Mouse (Mus musculus): ENCODE results near the gene Rhoc.
A peak's percentile ranks its signal among the peaks of the same experiment; 100 is the strongest.
"Not testable (repeated sequence)": the region's sequence is repeated elsewhere in the genome, so short reads cannot be mapped to it uniquely, and the experiment has no call there.

The Rhoc gene

DNA sequence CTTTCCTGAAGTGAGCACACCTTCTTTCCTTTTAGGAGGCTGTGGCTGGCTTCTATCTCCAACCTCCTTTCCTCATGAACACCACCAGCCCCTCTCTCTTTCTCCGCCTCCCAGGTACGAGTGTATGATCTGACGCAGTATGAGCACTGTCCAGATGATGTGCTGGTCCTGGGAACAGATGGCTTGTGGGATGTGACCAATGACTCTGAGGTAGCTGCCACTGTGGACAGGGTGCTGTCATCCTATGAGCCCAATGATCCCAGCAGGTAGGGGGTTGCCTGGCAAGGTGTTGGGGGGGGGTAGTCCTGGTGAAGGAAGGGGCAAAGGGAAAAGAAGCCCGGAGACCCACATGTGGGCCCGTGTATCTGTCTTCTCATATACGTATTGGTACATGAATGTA, 2.9 kb upstream of the Rhoc start:
- DNase-seq (ENCODE audit: low read depth, low spot score) = no peak

DNA sequence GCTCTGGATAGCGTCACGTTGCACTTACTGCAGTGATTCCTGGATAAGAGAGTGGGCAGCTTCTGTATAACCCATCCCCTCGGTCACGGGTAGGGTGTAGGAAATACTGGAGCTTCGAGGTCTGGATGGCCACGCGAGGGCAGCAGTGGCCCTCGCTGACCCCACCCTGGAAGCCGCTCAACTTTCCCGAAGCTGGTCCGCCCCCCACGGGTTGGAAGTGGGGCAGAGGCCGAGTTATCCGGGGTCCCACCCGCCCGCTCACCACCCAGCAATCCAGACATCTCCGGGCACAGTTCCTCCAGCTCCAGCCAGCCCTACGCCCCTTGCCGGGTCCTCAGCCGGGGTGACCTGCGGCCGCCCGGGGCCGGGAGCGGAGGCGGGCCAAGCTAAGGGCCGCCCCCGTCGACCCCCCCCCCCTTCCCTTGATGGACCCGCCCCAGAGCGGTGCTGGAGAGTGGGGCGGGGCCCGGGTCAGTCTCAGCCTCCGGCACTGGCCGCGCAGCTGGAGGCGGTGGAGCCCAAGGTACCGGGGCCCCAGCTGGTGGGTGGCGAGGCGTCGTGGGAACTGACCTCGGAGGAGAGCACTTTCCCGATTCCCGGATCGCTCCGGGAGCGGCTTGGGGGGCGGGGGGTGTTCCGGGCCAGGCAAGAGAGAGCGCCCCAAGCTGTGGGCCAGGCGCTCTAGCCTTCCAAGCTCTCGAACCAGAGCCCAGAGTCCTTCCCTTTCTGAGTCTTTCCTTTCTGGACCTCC, 561 bp downstream of the Rhoc start:
- DNase-seq (ENCODE audit: low read depth, low spot score) = peak; percentile 59

DNA sequence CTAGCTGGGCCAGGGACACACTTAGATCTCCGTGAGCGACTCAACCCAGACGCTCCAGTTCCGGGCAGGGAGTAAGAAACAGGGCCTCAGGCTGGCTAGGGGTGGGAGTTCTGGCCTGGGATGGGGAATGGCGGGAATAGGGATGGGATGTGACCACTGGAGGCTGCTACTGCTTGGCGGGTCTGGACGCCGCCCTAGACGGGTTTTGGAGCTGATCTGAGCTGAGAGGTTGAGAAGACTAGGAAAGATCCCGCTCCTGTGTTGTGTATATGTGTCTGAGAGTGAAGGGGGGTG, 1.1 kb downstream of the Rhoc start:
- DNase-seq (ENCODE audit: low read depth, low spot score) = no peak

DNA sequence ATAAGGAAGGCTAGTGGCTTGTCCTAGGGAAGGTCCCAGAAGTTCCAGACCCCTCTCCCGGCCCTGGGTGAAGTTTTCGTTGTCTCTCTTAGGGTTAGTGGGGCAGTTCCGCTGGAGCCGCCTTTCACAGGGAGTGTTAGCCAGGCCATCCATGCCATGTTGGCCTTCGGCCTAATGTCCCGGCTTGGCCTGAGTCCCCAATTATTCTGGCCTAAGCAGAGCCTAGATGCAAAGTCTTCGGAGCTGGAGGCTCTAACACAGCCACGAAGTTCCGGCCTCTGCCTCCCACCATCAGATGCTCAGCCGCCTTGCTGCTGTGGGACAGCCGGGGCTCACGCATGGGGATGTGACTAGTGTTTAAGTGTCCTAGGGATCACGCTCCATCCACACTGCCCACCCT, 1.6 kb downstream of the Rhoc start:
- no peak for DNase-seq (ENCODE audit: low read depth, low spot score)

DNA sequence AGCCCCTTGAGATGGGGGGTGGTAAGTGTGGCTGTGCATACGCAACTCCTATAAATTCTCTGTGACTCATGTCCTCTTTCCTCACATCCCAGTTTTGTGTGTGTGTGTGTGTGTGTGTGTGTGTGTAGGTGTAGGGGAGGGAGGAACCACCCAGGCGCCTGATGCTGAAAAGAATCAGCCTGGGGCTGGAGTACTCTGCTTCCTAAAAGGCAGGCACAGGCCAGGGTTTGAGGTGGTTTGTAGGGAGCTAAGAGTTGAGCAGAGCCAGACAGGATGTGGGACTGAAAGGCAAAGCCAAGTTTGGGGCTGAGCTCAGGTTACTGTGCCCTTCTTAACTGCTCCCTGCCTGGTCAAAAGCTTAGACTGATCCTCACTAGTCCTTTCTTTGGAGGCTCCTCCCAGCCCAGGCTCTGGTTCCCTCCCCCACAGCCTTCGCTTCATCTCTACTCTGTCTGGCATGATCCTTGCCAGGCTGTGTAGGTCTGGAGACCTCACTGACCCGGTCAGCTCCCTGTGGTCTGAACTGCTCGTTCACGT, 2.3 kb downstream of the Rhoc start:
- DNase-seq (ENCODE audit: low read depth, low spot score) = no peak

DNA sequence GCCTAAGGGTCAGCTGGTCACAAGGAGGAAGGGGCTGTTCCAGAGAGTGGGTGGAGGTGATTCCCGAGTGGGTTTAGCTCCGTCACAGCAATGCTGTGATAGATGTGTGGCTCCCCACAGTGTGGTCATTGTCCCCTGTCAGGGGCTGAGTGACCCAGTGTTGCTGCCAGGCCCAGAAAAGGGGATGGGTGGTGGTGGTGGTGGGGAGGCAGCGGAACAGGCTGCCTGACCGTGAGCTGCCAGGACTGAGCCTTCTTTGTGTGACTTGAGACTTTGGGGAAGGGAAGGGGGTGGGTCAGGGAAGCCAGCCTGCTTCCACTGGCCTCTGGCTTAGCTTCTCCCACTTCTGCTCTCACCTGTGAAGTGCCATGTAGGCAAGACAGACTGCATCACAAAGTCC, 2.8 kb downstream of the Rhoc start:
- DNase-seq (ENCODE audit: low read depth, low spot score) = no peak

DNA sequence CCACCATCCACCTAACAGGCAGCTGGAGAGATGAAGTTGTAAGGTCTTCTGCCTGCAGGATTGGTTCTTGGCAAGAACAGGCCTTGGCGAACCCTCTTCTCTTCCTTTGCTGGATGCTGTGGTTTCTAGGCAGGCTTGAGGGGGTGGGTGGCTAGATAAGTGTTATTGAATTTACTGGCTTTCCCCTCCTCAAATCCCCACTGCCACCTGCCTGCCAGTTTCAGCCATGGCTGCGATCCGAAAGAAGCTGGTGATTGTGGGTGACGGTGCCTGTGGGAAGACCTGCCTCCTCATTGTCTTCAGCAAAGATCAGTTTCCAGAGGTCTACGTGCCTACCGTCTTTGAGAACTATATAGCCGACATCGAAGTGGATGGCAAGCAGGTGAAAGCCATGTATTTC, 3.5 kb downstream of the Rhoc start:
- no peak for DNase-seq (ENCODE audit: low read depth, low spot score)

DNA sequence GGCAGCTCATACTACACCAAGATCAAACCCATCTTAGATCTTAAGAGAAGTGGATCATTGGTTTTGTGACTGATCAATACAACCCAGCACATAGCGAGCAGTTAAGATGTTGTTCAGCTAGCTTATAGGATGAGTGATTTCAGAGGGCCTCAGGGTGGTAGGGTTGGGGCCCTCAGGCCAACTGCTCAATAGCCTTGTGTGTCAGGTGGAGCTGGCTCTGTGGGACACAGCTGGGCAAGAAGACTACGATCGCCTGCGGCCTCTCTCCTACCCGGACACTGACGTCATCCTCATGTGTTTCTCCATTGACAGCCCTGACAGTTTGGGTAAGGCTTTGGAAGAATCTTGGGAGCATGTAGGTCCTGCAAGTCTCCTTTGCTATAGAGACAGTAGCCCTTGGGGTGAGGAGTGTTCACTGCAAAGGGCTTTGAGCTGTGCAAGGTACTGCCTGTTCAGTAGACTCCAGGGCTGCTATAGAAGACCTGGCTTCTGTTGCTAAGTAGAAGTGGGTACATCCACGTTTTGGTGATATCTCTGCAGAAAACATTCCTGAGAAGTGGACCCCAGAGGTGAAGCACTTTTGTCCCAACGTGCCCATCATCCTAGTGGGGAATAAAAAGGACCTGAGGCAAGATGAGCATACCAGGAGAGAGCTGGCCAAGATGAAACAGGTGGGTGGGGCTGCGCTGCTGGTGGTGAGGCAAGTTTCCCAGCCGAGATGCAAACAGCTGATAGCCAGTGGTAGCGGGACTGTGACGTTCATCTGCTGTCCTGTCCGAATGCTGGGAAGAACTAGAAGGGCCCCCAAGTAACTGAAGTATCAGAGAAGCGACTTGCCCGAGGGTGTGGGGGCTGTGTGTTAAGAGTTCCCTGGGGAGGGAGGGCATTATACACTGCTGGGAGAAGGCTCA, 4.4 kb downstream of the Rhoc start:
- no peak for DNase-seq (ENCODE audit: low read depth, low spot score)

DNA sequence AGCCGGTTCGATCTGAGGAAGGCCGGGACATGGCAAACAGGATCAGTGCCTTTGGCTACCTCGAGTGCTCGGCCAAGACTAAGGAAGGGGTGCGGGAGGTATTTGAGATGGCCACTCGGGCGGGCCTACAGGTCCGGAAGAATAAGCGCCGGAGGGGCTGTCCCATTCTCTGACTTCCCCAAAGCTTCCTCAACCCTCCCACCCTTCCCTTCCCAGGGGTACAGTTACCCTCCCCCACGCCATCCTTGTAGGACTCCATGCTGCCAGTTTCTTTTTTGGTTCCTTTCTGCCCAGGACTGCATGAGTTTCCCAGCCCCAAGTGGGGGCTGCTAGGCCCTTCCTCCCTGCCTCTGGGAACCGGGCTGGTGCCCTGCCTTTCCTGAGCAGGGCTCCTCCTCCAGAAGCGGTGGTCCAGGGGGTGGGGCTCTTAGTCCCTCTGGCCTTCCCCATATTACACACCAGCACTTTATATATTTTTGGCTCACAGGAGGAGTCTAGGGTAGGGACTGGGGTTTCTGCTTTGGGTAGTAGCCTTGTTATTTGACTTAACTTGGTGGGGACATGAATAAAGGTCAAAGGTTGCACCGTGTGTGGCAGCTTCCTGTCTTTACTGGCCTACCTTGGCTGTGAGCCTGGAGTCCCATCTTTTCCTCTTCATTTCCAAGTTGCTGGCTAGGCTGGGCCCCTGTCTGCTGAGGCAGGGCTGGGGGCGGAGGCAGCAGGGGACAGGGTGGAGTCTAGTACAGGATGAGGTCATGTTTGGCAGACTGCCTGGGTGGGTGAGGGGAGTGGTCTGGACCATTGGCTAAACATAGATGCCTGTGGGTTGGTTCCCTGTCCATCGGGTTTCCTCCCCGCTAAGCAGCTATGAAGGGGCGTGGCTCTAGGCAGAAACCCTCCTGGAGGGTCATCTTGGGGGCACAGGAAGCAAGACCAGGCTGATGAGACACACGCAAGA, 6.0 kb downstream of the Rhoc start:
- DNase-seq (ENCODE audit: low read depth, low spot score) = peak; percentile 63

DNA sequence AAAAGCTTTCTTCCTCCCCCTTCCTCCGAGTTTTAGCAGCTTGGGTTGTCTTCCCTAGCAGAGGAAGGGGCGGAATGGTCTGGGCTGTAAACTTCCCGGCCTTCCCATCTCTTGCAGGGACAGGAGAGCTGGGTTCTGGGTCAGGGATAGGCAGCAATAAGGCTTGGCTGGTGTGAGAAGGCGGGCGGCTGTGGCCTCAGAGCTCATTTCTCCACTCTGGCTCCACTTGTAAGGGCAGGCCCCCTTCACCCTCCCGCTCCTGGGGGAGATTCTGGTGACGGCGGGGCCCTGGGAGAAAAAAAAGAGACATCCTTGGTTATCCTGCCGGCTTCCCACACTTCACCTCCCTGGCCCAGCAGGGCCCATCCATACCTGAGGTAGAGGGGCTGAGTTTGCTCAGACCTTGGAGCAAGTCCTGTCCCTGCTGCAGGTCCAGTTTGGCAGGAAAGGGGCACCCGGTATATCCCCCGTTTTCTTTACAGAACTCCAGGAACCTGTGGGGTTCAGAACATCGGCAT, 6.8 kb downstream of the Rhoc start:
- no peak for DNase-seq (ENCODE audit: low read depth, low spot score)

DNA sequence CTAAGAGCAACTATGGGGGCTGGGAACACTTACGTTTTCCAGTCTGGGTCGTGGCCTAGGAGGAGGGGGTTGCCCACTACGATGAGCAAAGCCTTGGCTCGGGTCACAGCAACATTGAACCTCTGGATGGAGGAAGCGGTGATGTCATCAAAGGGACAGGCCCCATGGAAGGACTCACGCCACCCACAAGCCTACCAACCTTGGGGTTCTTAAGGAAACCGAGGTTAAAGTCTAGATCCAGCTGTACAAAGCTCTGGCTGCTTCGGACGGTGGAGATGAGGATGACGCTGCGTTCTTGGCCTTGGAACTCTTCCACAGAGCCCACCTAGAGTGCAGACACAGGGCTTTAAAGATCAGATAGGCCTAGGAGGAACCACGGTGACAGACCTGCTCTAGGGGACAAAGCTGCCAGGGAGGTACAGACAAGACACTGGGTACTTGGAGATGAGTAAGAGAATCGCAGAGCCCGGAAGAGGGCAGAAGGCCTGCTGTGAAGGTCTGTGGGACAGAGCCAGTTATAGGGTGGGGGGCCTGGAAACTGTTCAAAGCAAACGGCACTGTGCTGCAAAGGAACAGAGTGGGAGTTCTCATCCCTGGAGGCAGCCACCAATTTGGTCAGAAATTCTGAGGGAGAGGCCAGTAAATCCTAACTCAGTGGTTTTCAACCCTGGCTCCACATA, 7.6 kb downstream of the Rhoc start:
- no peak for DNase-seq (ENCODE audit: low read depth, low spot score)

DNA sequence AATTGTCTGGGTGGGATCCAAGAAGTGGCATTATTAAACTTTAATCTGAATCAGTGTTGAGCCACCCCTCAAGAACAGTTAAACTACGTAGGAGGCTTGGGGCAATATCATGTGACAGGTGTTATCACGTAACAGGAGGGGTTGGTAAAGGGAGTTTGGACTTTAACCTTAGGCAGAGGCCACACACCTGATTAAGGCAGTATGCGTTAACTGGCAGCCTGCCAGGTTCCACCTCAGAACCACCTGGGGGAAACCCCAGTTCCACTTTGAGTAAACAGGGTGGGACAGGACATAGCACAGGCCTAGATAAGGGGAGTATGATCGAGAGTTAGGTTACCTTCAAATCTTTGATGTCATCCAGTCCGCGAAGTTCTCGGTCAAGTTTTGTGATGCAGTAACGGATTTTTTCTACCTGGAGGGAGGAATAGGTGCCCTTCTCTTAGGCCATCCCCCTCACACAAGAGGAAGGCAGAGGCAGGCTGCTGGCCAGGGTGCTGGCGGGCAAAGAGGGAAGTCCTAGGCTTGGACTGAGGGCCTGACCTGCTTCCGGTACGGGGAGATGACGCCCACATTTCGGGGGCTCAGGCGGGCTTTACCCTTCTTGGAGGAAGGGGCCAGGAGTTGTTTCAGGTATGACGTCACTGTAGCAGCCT, 8.4 kb downstream of the Rhoc start:
- DNase-seq (ENCODE audit: low read depth, low spot score) = peak; percentile 78

DNA sequence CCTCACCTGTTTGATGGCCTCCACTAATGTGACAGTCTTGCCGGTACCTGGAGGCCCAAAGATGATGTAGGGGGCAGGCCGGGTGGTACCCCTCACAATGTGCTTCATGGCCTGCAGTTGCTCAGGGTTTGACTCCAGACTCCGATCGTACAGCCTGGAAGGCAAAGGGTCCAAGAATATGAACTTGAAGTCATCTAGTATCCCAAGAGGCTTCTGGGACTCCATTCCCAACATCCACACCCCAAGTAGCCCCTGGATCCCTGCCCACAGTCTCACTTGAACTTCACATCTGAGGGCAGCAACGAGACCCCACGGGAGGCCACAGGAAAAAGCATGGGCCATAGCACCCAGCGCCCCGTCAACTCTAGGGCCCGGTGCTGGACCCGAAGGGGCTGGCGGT, 12.5 kb downstream of the Rhoc start:
- no peak for DNase-seq (ENCODE audit: low read depth, low spot score)

DNA sequence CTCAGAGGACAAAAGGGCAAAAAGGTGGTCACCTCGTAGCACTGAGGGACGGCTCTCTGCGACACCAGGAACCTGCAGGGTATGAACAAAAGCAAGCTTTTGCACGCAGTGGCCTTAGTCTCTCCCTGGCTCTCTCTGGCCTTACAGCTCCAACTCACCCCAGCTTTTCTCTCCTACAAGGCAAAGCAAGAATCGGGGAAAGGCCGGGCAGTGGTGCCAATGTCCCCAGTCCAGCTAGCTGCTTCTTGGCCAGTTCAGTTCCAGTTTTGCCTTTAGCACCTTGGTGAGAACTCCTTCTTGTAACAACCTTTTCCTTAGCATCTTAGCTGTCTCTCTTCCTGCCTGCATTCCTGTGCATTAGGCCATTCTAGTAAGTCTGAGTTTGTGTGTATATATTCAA, 13.3 kb downstream of the Rhoc start:
- DNase-seq (ENCODE audit: low read depth, low spot score) = no peak

DNA sequence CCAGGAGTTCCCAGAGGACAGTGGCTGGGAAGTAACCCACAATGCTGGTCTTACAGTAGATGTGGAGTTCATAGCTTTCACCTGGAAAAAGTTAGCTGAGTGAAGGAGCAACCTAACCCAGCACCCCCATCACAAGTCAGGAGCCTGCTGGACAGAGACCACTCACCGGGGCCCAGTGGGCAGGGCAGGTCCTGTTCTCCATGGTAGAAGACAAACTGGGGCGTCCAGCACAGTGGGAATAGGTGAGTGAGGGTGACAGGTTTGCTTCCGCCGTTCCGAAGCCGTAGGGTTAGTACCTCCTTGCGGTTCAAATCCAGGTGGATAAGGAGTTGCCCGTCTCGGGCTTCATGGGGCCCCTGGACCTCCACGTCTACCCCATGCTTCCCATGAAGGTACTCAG, 16.1 kb downstream of the Rhoc start:
- DNase-seq (ENCODE audit: low read depth, low spot score) = no peak

DNA sequence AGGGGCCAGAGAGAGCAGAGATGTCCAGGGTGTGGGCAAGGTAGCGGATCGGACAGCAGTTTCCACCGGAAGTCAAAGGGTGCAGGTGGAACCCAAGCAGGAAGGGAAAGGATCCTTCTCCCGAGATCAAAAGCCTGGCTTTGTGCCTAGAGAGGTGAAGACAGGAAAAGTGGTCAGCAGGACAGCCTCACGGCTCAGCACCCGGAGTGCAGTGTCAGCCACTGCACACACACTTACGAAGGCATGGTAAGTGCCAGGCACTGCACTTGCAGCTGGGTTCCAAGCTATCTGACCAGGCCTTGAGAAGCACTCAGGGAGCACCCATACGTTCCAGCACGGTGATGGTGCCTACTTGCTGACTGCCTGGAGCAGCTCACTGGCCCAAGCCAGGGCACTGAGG, 17.4 kb downstream of the Rhoc start:
- DNase-seq (ENCODE audit: low read depth, low spot score) = no peak

DNA sequence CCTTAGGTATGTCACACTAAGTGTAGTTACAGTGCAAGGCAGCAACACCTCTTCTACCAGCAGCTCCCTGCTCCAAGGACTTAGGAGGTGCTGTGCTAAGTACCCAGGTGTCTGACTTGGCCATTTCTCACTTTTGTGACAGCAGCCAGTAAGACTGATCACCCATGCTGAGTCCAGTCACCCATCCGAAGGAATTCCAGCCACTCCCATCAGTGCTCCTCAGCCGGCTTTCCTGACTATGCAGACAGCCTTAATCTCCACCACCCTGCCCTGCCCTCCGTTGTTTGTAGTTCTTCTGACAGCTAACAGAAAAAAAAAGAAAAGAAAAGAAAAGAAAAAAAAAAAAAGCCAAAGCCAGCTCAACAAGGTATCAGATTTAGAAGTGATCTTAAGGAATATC, 23.6 kb downstream of the Rhoc start:
- no peak for DNase-seq (ENCODE audit: low read depth, low spot score)

DNA sequence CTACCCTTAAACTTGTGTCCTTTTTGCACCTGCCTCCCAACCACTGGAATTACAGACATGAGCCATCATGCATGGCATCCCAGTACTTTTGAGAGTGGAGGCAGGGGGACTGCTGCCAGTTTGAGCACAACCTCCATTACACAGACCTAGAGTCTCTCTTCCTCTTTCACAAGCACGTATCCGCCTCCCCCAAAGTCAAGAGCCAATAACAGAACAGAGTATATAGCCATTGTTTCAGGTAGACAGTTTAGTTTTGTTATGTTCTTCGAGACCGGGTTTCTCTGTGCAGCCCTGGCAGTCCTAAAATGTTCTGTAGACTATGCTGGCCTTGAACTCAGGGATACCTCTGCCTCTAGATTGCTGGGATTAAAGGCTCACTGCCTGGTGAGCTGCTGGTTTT, 24.1 kb downstream of the Rhoc start:
- DNase-seq (ENCODE audit: low read depth, low spot score) = no peak

DNA sequence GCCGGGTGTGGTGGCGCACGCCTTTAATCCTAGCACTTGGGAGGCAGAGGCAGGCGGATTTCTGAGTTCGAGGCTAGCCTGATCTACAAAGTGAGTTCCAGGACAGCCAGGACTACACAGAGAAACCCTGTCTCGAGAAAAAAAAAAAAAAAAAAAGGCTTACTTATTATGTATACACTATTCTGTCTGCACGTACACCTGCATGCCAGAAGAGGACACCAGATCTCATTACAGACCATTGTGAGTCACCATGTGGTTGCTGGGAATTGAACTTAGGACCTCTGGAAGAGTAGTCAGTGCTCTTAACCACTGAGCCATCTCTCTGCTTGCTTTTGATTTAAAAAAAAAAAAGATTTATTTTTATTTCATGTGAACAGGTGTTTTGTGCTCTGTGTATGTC, 25.1 kb downstream of the Rhoc start:
- DNase-seq (ENCODE audit: low read depth, low spot score) = not testable (repeated sequence)

DNA sequence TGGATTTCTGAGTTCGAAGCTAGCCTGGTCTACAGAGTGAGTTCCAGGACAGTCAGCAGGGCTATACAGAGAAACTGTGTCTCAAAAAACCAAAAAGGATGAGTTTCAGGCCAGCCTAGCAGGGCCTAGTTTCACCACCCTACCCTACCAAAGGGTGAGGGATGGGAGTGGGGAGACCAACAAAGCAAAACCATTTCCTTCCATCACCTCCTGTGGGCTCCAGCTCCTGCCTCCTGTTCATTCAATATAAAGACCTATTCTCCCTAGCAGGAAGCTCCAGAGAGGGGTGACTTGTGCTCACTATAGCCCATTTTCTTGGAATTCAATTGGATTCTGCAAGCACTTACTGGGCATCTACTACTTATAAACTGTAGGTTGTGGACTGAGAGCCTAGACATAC, 26.6 kb downstream of the Rhoc start:
- no peak for DNase-seq (ENCODE audit: low read depth, low spot score)

DNA sequence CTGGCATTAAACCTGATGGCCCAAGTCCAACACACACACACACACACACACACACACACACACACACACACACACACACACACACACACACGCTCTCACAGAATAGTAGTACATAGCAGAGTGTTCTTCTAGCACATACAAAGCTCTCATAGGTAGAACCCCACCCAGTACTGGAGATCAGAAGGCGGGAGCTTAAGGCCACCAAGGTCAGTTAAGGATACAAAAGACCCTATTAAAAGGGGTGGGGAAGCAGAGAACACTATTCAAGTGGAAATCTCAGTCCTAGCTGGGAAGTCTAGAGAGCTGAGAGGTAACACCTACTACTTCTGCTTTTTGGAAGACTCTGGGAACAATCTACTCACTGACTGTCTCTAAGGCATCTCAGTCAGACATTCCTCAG, 27.2 kb downstream of the Rhoc start:
- DNase-seq (ENCODE audit: low read depth, low spot score) = no peak
